Mouse (Mus musculus) cerebellum, adult 2 months (tissue): Measurements from ENCODE around the gene Plin4.
A peak's percentile ranks its signal among the peaks of the same experiment; 100 is the strongest.

Experiments used
- CTCF ChIP-seq: fragments of 200-500 bp; IDR thresholded peaks from 2 replicates; pipeline ENCODE4 v1.5.1; 2011; ENCODE audit warnings: low read depth, mild to moderate bottlenecking, control low read depth, low read length, moderate library complexity, borderline replicate concordance; ENCODE audit not compliant: insufficient read depth
- POLR2A ChIP-seq: fragments of 200-500 bp; IDR thresholded peaks from 2 replicates; pipeline ENCODE4 v1.6.1; 2011; ENCODE audit warnings: low read length, control low read depth, borderline replicate concordance; ENCODE audit not compliant: insufficient read depth

DNA sequence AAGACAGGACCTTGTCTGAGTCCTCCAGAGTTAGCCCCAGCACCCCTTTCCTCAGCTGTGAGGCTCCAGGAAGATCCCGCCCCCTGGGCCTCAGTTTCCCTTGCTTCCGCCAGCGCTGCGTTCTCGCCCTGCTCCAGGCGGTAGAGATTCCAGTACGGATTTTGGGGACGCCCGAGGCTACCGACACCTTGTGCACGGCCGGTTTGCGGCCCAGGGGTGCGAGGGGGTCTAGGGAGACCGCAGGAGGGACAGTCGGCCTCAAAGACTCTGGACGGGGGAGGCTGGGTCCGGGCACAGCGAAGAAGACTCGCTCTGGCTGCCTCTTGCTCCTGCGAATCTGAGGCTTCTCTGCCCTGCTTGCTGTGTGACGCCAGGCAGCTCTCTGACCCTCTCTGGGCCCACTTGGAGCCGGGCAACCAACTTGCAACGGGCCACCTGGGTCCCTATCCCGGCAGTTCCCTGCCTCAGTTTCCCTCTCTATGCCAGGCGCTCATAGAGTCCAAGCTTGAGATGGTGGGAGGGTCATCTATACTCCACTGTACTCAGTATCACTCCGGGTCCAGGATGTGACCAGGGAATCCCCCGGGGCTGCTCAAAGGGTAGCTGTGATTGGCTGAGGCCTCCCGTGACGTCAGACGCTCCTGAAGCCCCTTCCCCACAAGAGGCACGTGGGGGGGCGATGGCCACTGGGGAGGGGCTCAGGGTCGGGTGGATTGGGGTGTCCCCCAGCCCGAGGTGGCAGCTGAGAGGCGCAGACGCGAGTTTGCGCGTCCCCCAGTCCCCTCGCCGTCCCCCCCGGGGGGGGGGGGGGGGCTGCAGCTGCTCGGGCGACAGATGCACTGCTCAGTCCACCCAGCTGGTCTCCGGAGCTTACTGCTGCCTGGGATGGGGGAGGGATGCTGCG, 32.4 kb upstream of the Plin4 start:
- peak; percentile 50; the same call in 1 of the 2 replicates for TF ChIP-seq POLR2A
- no peak for TF ChIP-seq CTCF
